Mouse (Mus musculus): ENCODE data around the gene Ick. TPM values are rescaled to one million over a fixed set of nuclear protein-coding genes. Genes with fewer than 3 reads are reported as not detected.

The Ick gene
- total RNA-seq, 2 experiments from 2014 or later, result 23.9 to 24.0 TPM

DNA sequence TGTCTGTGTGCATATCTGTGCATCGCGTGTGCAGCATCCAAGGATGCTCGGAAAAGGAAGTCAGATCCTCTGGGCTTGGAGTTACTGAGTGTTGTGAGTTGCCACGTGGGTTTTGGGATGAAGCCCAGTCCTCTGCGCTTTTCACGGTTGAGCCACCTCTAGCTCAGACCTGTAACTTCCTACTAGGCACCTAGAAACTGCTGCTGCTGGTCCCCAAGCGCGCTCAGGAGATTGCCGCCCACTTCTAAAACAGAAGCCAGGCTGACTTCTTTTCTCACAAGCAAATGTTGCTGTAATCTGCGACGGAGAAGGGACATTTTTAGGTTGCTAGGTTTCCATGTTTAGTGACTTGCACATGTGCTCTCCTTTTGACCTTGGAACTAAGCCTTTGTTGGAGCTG lies 86.0 kb downstream of the Ick start:
- DNase-seq, result no peak

- no peak for DNase-seq
These were observed 88.8 kb downstream of the Ick start for GRCm38 (mm10) chr9:78197801-78198200.

- no peak for DNase-seq
These were observed 95.2 kb downstream of the Ick start for GRCm38 (mm10) chr9:78204194-78204593.

DNA sequence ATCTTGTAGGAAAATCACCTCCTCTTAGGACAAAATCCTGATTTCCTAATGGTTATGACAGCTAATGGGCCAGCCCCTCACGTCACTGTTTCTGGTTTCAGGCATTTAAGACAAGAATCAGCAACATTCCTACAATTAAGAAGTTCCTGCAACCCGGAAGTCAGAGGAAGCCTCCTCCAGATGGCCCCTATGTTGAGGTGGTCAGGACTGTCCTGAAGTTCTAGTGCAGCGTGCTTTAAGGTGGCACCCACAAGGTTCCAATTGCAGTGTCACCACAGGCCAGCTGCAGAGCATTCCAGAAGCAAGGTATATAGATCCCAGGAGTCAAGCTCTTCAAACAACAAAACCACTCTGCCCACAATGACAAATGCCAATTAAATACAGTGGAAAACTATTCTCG lies 100.0 kb downstream of the Ick start:
- DNase-seq, result no peak

- no peak for DNase-seq
These were observed 101.1 kb downstream of the Ick start for GRCm38 (mm10) chr9:78210079-78210478.

DNA sequence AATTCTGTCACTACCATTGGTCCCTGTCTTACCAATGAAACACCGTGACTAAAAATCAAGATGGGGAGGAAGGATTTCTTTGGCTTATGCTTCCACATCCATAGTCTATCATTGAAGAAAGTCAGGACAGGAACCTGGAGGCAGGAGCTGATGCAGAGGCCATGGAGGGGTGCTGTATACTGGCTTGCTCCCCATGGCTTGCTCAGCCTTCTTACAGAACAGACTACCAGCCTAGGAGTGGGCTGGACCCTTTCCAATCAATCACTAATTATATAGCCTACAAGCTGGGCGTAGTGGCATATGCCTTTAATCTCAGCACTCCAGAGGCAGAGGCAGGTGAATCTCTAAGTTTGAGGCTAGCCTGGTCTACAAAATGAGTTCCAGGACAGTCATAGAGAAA lies 101.8 kb downstream of the Ick start:
- no peak for DNase-seq

GRCm38 (mm10) chr9:78211521-78211920 lies 102.5 kb downstream of the Ick start:
- no peak for DNase-seq

- peak; percentile 46 for DNase-seq
These were observed 103.5 kb downstream of the Ick start for GRCm38 (mm10) chr9:78212341-78213049.

GRCm38 (mm10) chr9:78217074-78217473 lies 108.1 kb downstream of the Ick start:
- no peak for DNase-seq

Other genes starting within 250 kb of the Ick start
- 10 to 100 TPM; 64.3 to 67.8 TPM for gene Elovl5, start 191.8 kb upstream of the Ick start, total RNA-seq (2021)
- gene Gcm1, start 57.3 kb upstream of the Ick start, total RNA-seq (2021), result not detected
- 10 to 100 TPM; 67.6 to 72.3 TPM for gene Fbxo9, start 127 bp upstream of the Ick start, total RNA-seq (2021)
- gene Gsta4, start 73.6 kb downstream of the Ick start, total RNA-seq (2021), result 10 to 100 TPM; 66.4 to 68.2 TPM
- gene Gsta1, start 121.5 kb downstream of the Ick start, total RNA-seq (2021), result under 1 TPM in 1 of 2 experiments, not detected in 1; 0.41 TPM
- gene Gm3776, start 147.9 kb downstream of the Ick start, total RNA-seq (2021), result not detected
- not detected for gene Gm10639, start 180.7 kb downstream of the Ick start, total RNA-seq (2021)
- not detected for gene Omt2a, start 205.6 kb downstream of the Ick start, total RNA-seq (2021)
- gene Omt2b, start 218.4 kb downstream of the Ick start, total RNA-seq (2021), result not detected
- gene Gsta2, start 246.6 kb downstream of the Ick start, total RNA-seq (2021), result not detected